Mouse (Mus musculus): ENCODE data around the gene Higd1c. TPM values are rescaled to one million over a fixed set of nuclear protein-coding genes. Genes with fewer than 3 reads are reported as not detected.
"Not testable (repeated sequence)": the region's sequence is repeated elsewhere in the genome, so short reads cannot be mapped to it uniquely, and the experiment has no call there.

The Higd1c gene
- total RNA-seq (2022) = 1 to 10 TPM in 2 of 4 experiments, not detected in 2; 1.0 to 1.7 TPM

DNA sequence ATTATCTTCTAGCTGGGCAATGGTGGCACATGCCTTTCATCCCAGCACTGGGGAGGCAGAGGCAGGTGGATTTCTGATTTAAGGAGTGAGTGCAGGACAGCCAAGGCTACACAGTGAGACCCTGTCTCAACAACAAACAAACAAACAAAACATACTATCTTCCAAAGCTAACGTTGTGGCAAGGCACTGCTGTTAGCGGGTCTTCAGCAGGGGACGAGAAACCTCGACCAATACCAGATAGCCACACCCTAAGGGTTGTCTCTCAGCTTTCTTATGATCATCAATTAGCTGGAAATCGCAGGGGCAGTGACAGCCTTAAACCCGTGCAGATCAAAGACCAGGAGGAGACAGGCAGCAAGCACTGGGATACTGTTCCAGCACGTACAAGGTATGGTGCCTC, at the start of gene Higd1c:
TSS of gene Higd1c (plus strand) at position 301 of the 400 bp plus-strand sequence.
- no peak for DNase-seq

- not testable (repeated sequence) for DNase-seq
Measured at GRCm38 (mm10) chr15:100318014-100318671, 46.2 kb upstream of the Higd1c start.

DNA sequence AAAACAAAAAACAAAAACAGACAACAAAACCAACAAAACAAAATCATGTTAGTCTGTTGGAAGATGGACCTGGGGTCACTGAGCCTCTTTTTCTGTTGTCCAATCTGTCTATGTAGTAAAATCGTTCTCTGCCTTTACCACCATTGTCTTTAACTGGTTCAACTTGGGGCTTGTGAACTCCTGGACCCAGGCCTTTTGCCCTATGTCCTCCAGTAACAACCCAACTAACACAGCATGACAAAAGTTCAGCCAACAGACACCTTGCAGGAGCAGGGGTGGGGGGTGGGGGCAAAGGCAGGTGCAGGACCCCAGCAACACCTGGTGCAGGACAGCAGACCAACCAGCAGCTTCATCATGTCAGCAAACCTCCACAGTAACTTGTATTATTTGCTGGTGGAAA, 44.5 kb upstream of the Higd1c start:
- no peak for DNase-seq

- DNase-seq = no peak
Measured at GRCm38 (mm10) chr15:100320295-100320905, 43.9 kb upstream of the Higd1c start.

- no peak for DNase-seq
Measured at GRCm38 (mm10) chr15:100321134-100321533, 43.2 kb upstream of the Higd1c start.

DNA sequence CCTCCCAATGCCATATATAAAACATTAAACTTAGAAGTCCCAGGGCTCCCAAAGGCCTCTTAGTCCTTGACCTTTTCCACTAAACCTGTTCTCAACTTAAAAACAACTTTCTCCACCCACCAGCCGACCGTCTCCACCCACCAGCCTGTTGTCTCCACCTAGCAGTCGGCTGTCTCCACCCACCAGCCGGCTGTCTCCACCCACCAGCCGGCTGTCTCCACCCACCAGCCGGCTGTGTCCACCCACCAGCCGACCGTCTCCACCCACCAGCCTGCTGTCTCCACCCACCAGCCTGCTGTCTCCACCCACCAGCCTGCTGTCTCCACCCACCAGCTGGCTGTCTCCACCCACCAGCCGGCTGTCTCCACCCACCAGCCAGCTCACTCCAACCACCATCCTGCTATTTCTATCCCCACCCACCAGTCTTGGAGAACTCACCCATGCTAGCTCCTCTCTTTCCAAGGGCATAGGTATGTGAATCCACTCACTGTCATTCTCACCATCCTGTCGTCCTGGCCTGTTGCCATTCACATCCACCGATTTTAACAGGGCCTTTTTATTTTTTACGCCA, 40.2 kb upstream of the Higd1c start:
- DNase-seq = no peak

GRCm38 (mm10) chr15:100325235-100325634, 39.1 kb upstream of the Higd1c start:
- DNase-seq = no peak

DNA sequence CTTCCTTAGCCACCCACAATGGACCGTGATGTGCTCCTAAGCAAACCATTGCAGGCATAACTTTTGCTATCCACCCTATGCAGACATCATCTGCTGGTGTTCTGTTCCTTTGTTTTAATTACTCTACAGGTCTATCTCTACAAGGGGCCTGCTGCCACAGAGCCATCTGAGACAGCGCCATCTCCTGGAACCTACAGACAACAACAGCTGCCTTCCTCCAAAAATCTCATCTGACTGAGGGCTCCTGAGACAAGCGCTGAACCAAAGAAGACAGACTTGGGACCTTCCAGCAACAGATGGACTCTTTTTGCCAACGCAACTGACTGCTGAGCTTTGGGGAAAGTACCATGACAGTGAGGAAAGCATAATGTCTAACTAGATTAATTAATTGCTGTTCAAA, 36.3 kb upstream of the Higd1c start:
- not testable (repeated sequence) for DNase-seq

DNA sequence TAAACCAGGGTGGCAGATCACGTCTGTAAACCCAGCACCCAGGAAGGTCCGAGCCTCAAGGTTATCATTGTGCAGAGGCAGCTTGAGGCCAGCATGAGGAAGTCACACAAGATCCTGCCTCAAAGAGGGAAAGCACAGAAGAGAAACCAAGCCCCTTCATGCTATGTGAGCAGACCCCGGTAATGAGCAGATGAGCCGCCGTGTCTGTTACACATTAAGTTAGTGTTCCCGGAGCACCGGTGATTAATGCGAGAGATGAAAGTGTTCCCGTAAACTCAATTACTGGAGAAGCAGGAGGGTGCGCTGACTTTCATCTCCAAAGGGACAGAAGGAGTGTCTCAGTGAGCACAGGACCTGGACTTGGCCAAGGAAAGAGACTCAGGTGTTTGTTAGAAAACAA, 35.0 kb upstream of the Higd1c start:
- DNase-seq = not testable (repeated sequence)

- no peak for DNase-seq
Measured at GRCm38 (mm10) chr15:100330739-100331138, 33.6 kb upstream of the Higd1c start.

- not testable (repeated sequence) for DNase-seq
Measured at GRCm38 (mm10) chr15:100332077-100332961, 32.0 kb upstream of the Higd1c start.

DNA sequence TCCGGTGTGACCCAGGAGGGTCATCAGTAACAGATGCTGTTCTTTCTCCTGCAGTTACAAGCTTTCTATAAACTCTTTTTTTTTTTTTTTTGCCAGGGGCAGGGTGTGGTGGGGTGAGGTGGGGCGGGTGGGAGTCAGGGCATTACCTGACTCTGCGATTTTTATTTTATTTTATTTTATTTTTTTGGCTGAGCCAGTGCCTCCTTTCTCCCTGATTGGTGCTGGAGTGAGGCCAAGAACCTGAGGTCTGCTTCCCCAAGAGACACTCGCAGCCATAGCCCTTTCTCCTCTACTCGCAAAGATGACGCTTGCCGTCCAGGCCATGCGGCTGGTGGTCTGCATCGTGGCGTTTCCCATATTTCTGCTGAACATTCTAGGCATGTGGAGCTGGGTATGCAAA, 29.7 kb upstream of the Higd1c start, which contains the start of gene Mettl7a3:
TSS of gene Mettl7a3 (plus strand) at position 301 of the 400 bp plus-strand sequence.
- DNase-seq = no peak

- not testable (repeated sequence) for DNase-seq
Measured at GRCm38 (mm10) chr15:100337328-100337727, 27.0 kb upstream of the Higd1c start.

DNA sequence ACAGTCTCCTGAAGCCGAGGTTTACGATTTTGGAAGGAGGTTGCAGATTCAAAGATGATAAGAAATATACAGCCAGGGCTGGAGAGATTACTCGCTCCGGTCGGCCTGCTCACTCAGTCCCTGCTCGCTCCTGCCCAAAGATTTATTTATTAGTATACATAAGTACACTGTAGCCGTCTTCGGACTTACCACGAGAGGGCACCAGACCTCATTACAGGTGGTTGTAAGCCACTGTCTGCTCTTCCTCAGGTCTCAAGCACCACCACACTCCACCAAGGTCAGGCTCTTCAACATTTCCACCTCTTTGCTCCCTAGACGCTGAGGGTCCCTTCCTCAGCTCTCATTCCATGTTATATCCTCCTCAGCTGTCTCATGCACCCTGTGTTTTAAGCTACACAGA, 26.5 kb upstream of the Higd1c start:
- DNase-seq = not testable (repeated sequence)

GRCm38 (mm10) chr15:100341314-100341980, 22.9 kb upstream of the Higd1c start:
- DNase-seq = not testable (repeated sequence)

- no peak for DNase-seq
Measured at GRCm38 (mm10) chr15:100345484-100345883, 18.9 kb upstream of the Higd1c start.

- DNase-seq = no peak
Measured at GRCm38 (mm10) chr15:100346761-100347160, 17.6 kb upstream of the Higd1c start.

GRCm38 (mm10) chr15:100349496-100349895, 14.8 kb upstream of the Higd1c start:
- DNase-seq = no peak

GRCm38 (mm10) chr15:100351501-100352060, 12.8 kb upstream of the Higd1c start:
- no peak for DNase-seq

GRCm38 (mm10) chr15:100352711-100353250, 11.6 kb upstream of the Higd1c start, which contains the start of the genes Methig1 and Mettl7a2:
Gene Methig1, plus strand, starts transcription at chr15:100353149.
Gene Mettl7a2, plus strand, starts transcription at chr15:100353200.
- no peak for DNase-seq

DNA sequence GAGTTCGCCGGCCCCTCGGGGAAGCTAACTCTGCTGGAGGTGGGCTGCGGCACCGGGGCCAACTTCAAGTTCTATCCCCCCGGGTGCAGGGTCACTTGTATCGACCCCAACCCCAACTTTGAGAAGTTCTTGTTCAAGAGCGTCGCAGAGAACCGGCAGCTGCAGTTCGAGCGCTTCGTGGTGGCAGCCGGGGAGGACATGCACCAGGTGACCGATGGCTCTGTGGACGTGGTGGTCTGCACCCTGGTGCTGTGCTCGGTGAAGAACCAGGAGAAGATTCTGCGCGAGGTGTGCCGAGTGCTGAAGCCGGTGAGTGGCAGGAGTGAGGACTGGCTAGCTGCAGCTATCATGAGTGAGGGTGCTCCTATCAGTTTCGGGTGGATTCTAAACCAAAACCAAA, 10.9 kb upstream of the Higd1c start:
- not testable (repeated sequence) for DNase-seq
